Mouse (Mus musculus) neural tube, embryonic 13.5 days (tissue): ENCODE results near the gene Shc4. TPM values are rescaled to one million over a fixed set of nuclear protein-coding genes. Genes with fewer than 3 reads are reported as not detected.

Source experiments
- ATAC-seq: fragments of 200-750 bp; cut with Nextera tagmentation; 2 replicates; pipeline ENCODE4 v1.8.0; 2017; ENCODE audit warnings: low read depth, mild to moderate bottlenecking, moderate TSS enrichment, moderate library complexity
- H3K27ac ChIP-seq: fragments of 300-500 bp; sonication (generic); replicated peaks from 2 replicates; pipeline ENCODE4 v1.5.1; 2015; ENCODE audit warnings: moderate library complexity, mild to moderate bottlenecking, inconsistent platforms
- H3K27me3 ChIP-seq: fragments of 300-500 bp; sonication (generic); 2 replicates; pipeline ENCODE4 v1.6.1; 2015; ENCODE audit warnings: mild to moderate bottlenecking, inconsistent platforms
- H3K36me3 ChIP-seq: fragments of 300-500 bp; sonication (generic); 2 replicates; pipeline ENCODE4 v1.6.1; 2015; ENCODE audit warnings: mild to moderate bottlenecking, inconsistent platforms
- H3K4me1 ChIP-seq: fragments of 300-500 bp; sonication (generic); replicated peaks from 2 replicates; pipeline ENCODE4 v1.6.1; 2015; ENCODE audit warnings: inconsistent platforms
- H3K4me2 ChIP-seq: fragments of 300-500 bp; sonication (generic); 2 replicates; pipeline ENCODE4 v1.6.1; 2015; ENCODE audit warnings: inconsistent platforms, mild to moderate bottlenecking, moderate library complexity
- H3K4me3 ChIP-seq: fragments of 300-500 bp; sonication (generic); 2 replicates; pipeline ENCODE4 v1.5.1; 2015; ENCODE audit warnings: mild to moderate bottlenecking, inconsistent platforms
- H3K9ac ChIP-seq: fragments of 300-500 bp; sonication (generic); 2 replicates; pipeline ENCODE4 v1.6.1; 2015; ENCODE audit warnings: moderate library complexity, mild to moderate bottlenecking, inconsistent platforms
- H3K9me3 ChIP-seq: fragments of 300-500 bp; sonication (generic); 2 replicates; pipeline ENCODE4 v1.6.1; 2016; ENCODE audit warnings: inconsistent platforms
- WGBS: fragments of 180-500 bp; shearing (Covaris S2); methylation state at CpG from one replicate; pipeline ENCODE4 v1.1.7; 2015; 5-methylcytosine and 5-hydroxymethylcytosine counted together
- polyA plus RNA-seq: library from polyadenylated mRNA; unstranded; fragments of >200 nt; fragmentation: Nextera tagmentation; extraction: Ambion mirVana; gene quantifications from 2 replicates; pipeline ENCODE4 v1.2.1, GENCODE M21; 2015

Gene Shc4
- polyA plus RNA-seq, 1 experiment from 2014 or later, result 4.6 TPM

DNA sequence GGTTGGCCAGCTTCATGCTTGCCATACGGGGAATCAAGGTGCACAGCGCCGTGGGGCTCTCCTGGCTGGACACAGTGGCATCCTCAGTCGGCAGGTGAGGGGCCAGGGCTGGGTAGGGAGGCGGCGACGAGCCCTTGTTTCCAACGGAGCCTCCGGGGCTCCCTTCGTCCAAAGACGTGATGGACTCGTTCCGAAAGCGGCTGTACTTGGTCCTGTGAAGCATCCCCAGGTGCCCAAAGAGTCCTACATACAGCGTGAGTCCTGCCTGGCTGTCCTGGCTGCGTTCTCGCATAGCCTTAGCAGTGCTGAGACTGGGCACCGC is 901 bp downstream of the Shc4 start:
- 2% methylated on average over 18 of the region's 18 CpGs for WGBS
- peaks cover 30% of the 10 kb centered on the region for H3K27me3 ChIP-seq
- peaks cover 36% of the 10 kb centered on the region for H3K4me1 ChIP-seq
- ATAC-seq, result no peak
- H3K9me3 ChIP-seq, result no peaks in the 10 kb centered on the region
- peak overlapping the region; percentile 78; the same call in 1 of the 2 replicates for H3K27ac ChIP-seq
- H3K4me2 ChIP-seq, result peak overlapping the region; percentile 98
- H3K36me3 ChIP-seq, result no peaks in the 10 kb centered on the region
- peak overlapping the region; percentile 56 for H3K4me3 ChIP-seq
- peak overlapping the region; percentile 70 for H3K9ac ChIP-seq

DNA sequence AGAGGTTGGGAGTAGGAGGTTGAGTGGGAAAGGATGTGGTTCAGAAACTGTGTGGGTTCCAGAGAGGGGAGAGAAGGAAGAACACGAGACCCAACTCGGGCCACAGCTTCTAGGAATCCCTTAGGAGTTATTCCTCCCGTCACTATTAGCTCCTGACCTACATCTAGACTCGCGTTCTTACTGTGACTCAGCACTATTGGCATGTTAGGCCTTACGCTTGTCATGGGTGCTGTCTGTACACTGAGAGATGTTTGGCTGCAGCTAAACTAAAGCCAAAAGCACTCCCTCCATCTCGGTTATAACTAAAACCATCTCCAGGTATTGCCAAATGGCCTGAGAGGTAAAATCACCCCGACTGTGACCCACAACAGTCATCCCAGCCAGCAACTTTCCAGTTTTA is 7.3 kb downstream of the Shc4 start:
- H3K9me3 ChIP-seq, result no peaks in the 10 kb centered on the region
- H3K9ac ChIP-seq, result no peak overlapping the region
- H3K36me3 ChIP-seq, result no peaks in the 10 kb centered on the region
- no peak for ATAC-seq
- whole genome bisulfite sequencing, result 83% methylated on average over 8 of the region's 8 CpGs
- peaks cover 9% of the 10 kb centered on the region; the same call in 1 of the 2 replicates for H3K4me1 ChIP-seq
- H3K4me3 ChIP-seq, result no peak overlapping the region
- H3K4me2 ChIP-seq, result no peak overlapping the region
- H3K27ac ChIP-seq, result no peak overlapping the region
- H3K27me3 ChIP-seq, result peaks cover 5% of the 10 kb centered on the region

DNA sequence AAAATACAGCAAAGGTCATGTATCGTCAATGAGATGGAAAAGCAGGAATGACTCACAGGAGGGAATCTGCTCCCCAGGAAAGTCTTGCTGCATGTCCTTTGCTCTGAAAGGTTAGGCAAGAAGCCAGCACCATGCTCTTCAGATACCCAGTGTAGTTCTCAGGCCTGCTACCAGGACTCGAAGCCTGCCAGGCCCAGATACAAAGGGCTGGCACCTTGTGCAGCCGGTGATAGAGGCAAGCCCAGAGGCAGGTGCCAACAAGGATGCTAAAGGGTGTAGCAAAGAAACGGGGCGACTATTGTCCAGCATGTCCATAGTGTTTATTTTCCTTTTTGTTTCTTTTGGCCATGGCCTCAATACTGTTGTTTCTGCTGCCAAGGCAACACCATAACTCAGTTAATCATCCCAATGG is 17.4 kb downstream of the Shc4 start:
- Histone ChIP-seq H3K27me3 (no peaks in the 10 kb centered on the region), H3K27ac (no peak overlapping the region), H3K4me1 (peaks cover 24% of the 10 kb centered on the region), H3K4me2 (no peak overlapping the region), H3K36me3 (no peaks in the 10 kb centered on the region), H3K4me3 (no peak overlapping the region), H3K9ac (no peak overlapping the region), H3K9me3 (no peaks in the 10 kb centered on the region)
- 0 out of 2 replicates have a peak, but pooled peaks have one; percentile 13 for ATAC-seq
- 62% methylated on average over 5 of the region's 5 CpGs for WGBS

DNA sequence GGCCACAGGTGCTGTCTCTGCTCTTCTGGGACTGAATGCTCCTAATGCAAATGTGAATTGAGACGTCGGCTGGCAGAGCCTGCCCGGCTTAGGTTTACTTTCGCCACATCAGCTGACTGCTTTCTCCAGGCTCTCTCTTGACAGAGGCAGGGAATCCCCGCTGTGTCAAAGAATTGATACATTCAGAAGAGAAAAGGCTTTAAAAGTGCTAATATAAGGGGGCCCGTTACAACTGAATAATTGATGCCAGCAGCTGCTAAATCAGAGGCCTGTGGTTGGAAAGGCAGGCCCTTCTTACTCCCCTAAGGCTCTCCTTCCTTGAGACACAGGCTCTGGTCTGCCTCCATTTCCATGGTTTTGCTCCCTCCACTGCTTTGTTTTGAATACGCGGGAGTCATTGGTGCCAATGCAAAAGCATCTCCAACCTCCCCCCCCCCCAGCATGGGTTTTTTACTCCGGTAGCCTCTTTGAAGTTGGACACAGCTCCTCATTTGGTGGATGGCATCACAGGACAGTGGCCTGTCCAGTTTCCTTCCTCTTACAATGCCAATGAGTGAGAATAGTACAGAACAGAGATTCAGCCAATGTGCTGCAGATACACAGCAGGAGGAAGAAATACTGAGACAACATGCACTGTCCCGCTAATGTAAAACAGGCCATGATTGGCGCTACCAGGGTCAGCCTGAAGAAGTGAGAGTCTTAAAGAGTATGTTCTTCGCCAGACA is 18.9 kb downstream of the Shc4 start:
- peak; percentile 67 for ATAC-seq
- Histone ChIP-seq H3K9ac (no peak overlapping the region), H3K36me3 (no peaks in the 10 kb centered on the region), H3K27me3 (no peaks in the 10 kb centered on the region), H3K4me1 (peaks cover 28% of the 10 kb centered on the region), H3K27ac (peak overlapping the region; percentile 73), H3K9me3 (no peaks in the 10 kb centered on the region), H3K4me2 (no peak overlapping the region; the same call in 1 of the 2 replicates), H3K4me3 (no peak overlapping the region)
- 33% methylated on average over 12 of the region's 12 CpGs for WGBS

DNA sequence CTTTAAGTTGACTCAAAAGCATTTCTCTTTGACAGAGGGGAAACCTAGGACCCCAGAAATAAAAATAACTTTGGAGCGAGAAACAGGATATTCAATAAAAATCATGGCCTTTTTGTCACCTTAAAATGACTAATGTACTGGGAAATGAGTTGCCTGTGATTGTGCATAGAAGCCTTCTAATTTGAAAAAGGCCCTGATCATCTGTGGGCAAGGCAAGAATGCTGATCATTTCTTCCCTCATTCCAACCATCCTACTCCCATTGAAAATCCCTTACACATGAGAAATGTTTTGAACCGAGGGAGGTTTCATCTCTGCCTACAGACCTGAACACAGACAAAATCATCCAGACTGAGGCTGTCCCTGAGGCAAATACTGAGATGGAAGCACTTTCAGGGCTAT is 21.1 kb downstream of the Shc4 start:
- Histone ChIP-seq H3K27me3 (no peaks in the 10 kb centered on the region), H3K27ac (no peak overlapping the region), H3K4me3 (no peak overlapping the region), H3K4me1 (peaks cover 28% of the 10 kb centered on the region), H3K4me2 (no peak overlapping the region), H3K9ac (no peak overlapping the region), H3K36me3 (no peaks in the 10 kb centered on the region), H3K9me3 (no peaks in the 10 kb centered on the region)
- ATAC-seq, result no peak
- 83% methylated on average over 2 of the region's 2 CpGs for WGBS

DNA sequence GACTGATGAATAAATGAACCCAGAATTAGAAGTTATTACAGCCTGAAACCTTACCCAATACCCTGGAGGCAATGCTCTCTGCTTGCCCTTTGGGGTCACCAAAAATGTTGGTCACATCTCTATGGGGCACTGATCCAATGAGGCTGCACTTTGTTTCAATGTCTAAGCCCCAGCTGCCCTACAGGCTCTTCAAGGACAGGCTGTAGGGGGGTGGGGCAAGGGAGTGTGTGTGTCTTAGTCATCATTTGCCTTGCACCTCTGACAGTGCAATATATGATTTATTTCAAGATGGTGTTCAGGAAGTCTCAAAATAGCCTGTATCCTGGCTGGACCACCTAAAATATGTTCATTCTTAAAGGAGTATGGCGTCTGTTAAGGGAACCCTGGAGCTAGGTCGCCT is 22.3 kb downstream of the Shc4 start:
- peaks cover 27% of the 10 kb centered on the region for H3K4me1 ChIP-seq
- no peak for ATAC-seq
- 90% methylated on average over 2 of the region's 2 CpGs for WGBS

DNA sequence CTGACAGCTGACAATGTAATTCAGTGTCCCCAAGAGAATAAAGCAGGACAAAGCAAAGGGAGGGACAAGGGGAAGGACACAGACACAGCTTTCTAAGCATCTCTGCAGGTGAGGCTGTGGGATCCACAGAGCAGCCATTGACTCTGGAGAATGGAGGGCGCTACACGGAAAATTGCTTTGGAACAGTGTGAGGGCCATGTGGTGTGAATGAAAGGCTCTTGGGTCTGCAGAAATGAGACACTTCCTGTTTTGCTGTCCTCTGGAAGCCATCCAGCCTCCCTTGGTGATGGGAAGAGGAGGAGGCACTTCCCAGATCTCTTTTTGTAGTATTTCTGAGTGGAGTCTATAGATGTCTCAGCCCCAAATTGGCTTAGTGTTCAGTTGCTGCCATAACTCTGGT is 27.7 kb downstream of the Shc4 start:
- ATAC-seq, result no peak
- 30% methylated on average over 2 of the region's 2 CpGs for WGBS
- no peak overlapping the region for H3K27ac ChIP-seq

More for the DNA sequence above, 22.3 kb downstream of the Shc4 start:
- H3K36me3 ChIP-seq, result no peaks in the 10 kb centered on the region
- no peaks in the 10 kb centered on the region for H3K27me3 ChIP-seq
- no peaks in the 10 kb centered on the region for H3K9me3 ChIP-seq
- no peak overlapping the region for H3K27ac ChIP-seq
- no peak overlapping the region for H3K4me3 ChIP-seq
- H3K9ac ChIP-seq, result no peak overlapping the region
- H3K4me2 ChIP-seq, result no peak overlapping the region

DNA sequence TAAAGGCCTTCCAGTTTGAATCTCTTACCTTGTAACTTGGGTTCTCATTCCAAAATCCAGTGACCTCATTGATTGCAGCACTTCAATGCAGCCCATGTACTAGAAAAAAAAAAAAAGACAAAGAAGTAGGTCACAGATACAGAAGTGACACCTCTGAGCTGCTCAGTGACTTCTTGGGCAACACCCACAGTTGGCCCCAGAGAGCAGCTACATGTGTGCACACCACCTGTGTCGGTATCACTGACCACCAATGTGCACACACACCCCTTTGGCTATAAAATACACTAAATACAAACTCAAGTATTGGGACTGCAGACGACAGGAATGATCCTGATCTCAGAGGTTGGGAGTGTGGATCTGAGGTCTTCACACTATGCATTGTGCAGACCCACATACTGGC is 29.1 kb downstream of the Shc4 start:
- Histone ChIP-seq H3K27me3 (no peaks in the 10 kb centered on the region), H3K4me1 (peaks cover 6% of the 10 kb centered on the region), H3K9ac (no peak overlapping the region), H3K27ac (no peak overlapping the region), H3K36me3 (no peaks in the 10 kb centered on the region), H3K4me2 (no peak overlapping the region), H3K9me3 (no peaks in the 10 kb centered on the region), H3K4me3 (no peak overlapping the region)
- no peak for ATAC-seq
- 83% methylated on average over 2 of the region's 2 CpGs for WGBS

More for the DNA sequence above, 27.7 kb downstream of the Shc4 start:
- no peak overlapping the region for H3K4me2 ChIP-seq
- no peak overlapping the region for H3K9ac ChIP-seq
- no peaks in the 10 kb centered on the region for H3K36me3 ChIP-seq
- H3K4me1 ChIP-seq, result peaks cover 7% of the 10 kb centered on the region
- H3K27me3 ChIP-seq, result no peaks in the 10 kb centered on the region
- H3K4me3 ChIP-seq, result no peak overlapping the region
- no peaks in the 10 kb centered on the region for H3K9me3 ChIP-seq

DNA sequence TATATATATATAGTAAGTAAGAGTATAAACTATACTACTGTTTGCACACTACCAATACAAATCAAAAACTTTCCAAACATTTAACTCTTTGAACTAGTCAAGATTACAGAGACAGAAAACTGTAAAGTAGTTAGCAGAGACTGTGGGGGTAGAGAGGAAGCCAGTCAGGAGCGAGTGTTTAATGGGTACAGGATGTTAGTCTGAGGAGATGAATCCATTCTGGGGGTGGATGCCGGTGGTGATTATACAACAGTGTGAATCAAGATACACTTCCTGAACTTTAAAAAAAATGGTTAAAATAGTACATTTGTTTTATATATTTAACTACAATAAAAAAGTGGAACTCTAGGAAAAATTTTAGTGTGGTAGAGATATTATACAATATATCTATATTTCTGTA is 31.9 kb downstream of the Shc4 start:
- no peaks in the 10 kb centered on the region for H3K27me3 ChIP-seq
- no peaks in the 10 kb centered on the region for H3K36me3 ChIP-seq
- no peak for ATAC-seq
- H3K4me1 ChIP-seq, result peaks cover 6% of the 10 kb centered on the region
- H3K9ac ChIP-seq, result no peak overlapping the region
- no peak overlapping the region for H3K4me2 ChIP-seq
- 84% methylated on average over 2 of the region's 2 CpGs for WGBS
- no peaks in the 10 kb centered on the region for H3K9me3 ChIP-seq
- no peak overlapping the region for H3K4me3 ChIP-seq
- no peak overlapping the region for H3K27ac ChIP-seq

DNA sequence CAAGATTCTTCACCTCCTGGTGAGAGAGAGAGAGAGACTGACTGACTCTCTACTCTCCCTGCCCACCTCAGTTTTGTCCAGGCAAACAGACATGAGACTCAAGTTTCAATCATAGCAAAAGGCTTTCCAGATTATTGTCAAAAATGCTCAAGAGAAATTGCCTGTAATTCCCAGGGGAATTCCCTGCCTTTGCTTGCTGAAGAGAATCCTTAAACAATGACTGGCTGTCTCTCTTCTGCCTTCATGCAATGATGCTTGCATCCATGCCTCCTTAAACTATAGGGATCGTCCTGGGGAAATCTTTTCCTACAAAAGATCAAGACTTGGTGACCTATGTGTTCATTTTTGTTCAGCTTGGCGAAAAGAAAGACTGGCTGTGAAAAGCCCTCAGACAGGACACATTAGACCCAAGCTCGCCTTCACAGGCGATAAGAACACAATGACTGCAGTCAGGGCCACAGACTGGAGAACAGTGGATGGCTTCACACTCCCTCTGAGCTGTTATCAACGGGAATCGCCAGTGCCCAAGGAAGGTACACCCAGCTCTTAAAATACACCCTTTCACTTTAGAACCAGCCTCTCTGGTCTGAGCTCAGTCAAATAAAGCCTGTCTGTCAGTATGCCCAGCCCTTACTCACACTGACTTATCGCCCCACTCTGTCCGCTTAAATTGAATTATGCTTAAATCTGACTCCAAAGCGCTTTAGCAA is 38.4 kb downstream of the Shc4 start:
- peak overlapping the region; percentile 66 for H3K27ac ChIP-seq
- H3K9me3 ChIP-seq, result no peaks in the 10 kb centered on the region
- no peak for ATAC-seq
- no peak overlapping the region for H3K4me2 ChIP-seq
- H3K4me1 ChIP-seq, result peaks cover 8% of the 10 kb centered on the region; the same call in 1 of the 2 replicates
- H3K36me3 ChIP-seq, result no peaks in the 10 kb centered on the region
- H3K4me3 ChIP-seq, result no peak overlapping the region
- no peak overlapping the region for H3K9ac ChIP-seq
- no peaks in the 10 kb centered on the region for H3K27me3 ChIP-seq
- 58% methylated on average over 9 of the region's 9 CpGs for WGBS

DNA sequence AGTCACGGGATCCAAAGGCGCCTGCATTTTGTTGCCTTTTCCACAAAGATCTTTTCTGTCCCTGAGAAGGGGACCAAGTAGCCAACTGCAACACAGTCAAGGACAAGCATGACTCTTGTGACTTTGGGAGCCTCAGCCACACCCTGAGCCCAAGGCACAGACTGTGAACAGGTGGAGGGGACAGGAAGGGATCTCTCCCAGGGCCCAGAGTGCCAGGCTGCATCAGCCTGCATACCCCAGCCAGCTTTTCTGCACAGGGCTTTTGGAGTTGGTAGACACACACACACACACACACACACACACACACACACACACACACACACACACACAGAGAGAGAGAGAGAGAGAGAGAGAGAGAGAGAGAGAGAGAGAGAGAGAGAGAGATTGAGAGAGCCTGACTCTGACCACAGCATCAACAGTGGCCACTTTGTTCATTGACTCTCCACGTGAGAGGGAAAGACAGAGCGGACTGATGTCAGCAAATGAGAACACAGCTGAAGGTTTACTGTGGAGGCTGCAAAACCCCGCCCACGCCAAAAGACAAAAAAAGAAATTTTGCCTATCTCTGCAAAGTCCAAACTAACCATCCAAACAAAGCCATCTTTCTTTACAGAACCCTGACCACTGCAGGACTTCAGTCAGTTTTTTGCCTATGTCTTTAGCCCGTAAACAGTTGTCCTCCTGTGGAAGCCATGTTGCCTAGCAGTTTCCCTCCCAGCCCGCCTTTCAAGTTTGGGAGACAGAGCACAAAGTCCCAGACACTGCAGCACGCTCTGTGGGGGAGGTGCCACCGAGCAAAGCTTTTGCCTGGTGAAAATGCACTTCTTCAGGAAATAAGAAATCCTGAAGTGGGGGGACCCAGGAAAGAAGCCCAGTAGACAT is 39.1 kb downstream of the Shc4 start:
- 0 out of 2 replicates have a peak, but pooled peaks have one; percentile 65 for ATAC-seq
- Histone ChIP-seq H3K9ac (no peak overlapping the region), H3K9me3 (no peaks in the 10 kb centered on the region), H3K4me1 (peaks cover 8% of the 10 kb centered on the region; the same call in 1 of the 2 replicates), H3K4me3 (no peak overlapping the region), H3K27ac (peak overlapping the region; percentile 66), H3K36me3 (no peaks in the 10 kb centered on the region), H3K27me3 (no peaks in the 10 kb centered on the region), H3K4me2 (no peak overlapping the region)
- WGBS, result 60% methylated on average over 10 of the region's 10 CpGs

DNA sequence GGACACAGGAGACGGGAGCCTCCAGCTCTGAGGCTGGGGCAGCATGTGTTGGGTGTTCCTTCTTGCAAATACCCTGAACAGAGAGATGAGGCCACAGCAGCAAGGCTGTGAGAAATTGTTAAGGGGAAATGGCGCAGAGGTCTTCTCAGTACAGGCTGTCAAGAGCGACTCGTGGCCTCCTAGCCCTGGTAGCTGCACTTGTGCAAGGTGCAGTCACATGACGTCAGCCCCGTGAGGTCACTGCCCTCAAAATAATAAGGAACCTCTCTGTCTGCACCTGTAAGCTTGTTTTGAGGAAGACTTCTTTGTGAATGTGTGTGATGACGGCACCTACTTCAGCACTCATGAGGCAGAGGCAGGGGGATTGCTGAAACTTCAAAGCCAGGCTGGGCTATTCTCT is 40.1 kb downstream of the Shc4 start:
- Histone ChIP-seq H3K4me3 (no peak overlapping the region), H3K9me3 (no peaks in the 10 kb centered on the region), H3K4me2 (no peak overlapping the region), H3K9ac (no peak overlapping the region), H3K27me3 (no peaks in the 10 kb centered on the region), H3K27ac (no peak overlapping the region), H3K4me1 (peaks cover 8% of the 10 kb centered on the region; the same call in 1 of the 2 replicates), H3K36me3 (no peaks in the 10 kb centered on the region)
- WGBS, result 87% methylated on average over 7 of the region's 7 CpGs
- ATAC-seq, result no peak
